Mouse (Mus musculus): ENCODE data around the gene Cmas.

Gene Cmas

GRCm38 (mm10) chr6:142752331-142753246 is 3.9 kb upstream of the Cmas start:
- peak; percentile 72 for DNase-seq (ENCODE audit: low spot score)

GRCm38 (mm10) chr6:142757334-142757965 is 964 bp downstream of the Cmas start:
- DNase-seq (ENCODE audit: low spot score) = peak; percentile 32

GRCm38 (mm10) chr6:142757976-142758375 is 1.5 kb downstream of the Cmas start:
- no peak for DNase-seq (ENCODE audit: low spot score)

- no peak for DNase-seq (ENCODE audit: low spot score)
Measured at GRCm38 (mm10) chr6:142758562-142758961, 2.1 kb downstream of the Cmas start.

- no peak for DNase-seq (ENCODE audit: low spot score)
Measured at GRCm38 (mm10) chr6:142759633-142760032, 3.1 kb downstream of the Cmas start.

- no peak for DNase-seq (ENCODE audit: low spot score)
Measured at GRCm38 (mm10) chr6:142764933-142765332, 8.4 kb downstream of the Cmas start.

GRCm38 (mm10) chr6:142767305-142767704 is 10.8 kb downstream of the Cmas start:
- DNase-seq (ENCODE audit: low spot score) = no peak

GRCm38 (mm10) chr6:142769896-142770295 is 13.4 kb downstream of the Cmas start:
- DNase-seq (ENCODE audit: low spot score) = no peak

- no peak for DNase-seq (ENCODE audit: low spot score)
Measured at GRCm38 (mm10) chr6:142771643-142772042, 15.2 kb downstream of the Cmas start.

GRCm38 (mm10) chr6:142773566-142773965 is 17.1 kb downstream of the Cmas start:
- DNase-seq (ENCODE audit: low spot score) = no peak

- DNase-seq (ENCODE audit: low spot score) = no peak
Measured at GRCm38 (mm10) chr6:142776935-142777334, 20.4 kb downstream of the Cmas start.

GRCm38 (mm10) chr6:142779045-142779811 is 22.7 kb downstream of the Cmas start:
- DNase-seq (ENCODE audit: low spot score) = peak; percentile 48

GRCm38 (mm10) chr6:142779812-142780573 is 23.5 kb downstream of the Cmas start:
- no peak for DNase-seq (ENCODE audit: low spot score)

- no peak for DNase-seq (ENCODE audit: low spot score)
Measured at GRCm38 (mm10) chr6:142780574-142781033, 24.1 kb downstream of the Cmas start.

- DNase-seq (ENCODE audit: low spot score) = no peak
Measured at GRCm38 (mm10) chr6:142781286-142781685, 24.8 kb downstream of the Cmas start.

GRCm38 (mm10) chr6:142785343-142785742 is 28.9 kb downstream of the Cmas start:
- peak; percentile 59 for DNase-seq (ENCODE audit: low spot score)

- no peak for DNase-seq (ENCODE audit: low spot score)
Measured at GRCm38 (mm10) chr6:142786106-142786505, 29.6 kb downstream of the Cmas start.

- DNase-seq (ENCODE audit: low spot score) = peak; percentile 25
Measured at GRCm38 (mm10) chr6:142788042-142788987, 31.8 kb downstream of the Cmas start.

GRCm38 (mm10) chr6:142789736-142790135 is 33.2 kb downstream of the Cmas start:
- no peak for DNase-seq (ENCODE audit: low spot score)

GRCm38 (mm10) chr6:142792241-142792968 is 35.9 kb downstream of the Cmas start:
- no peak for DNase-seq (ENCODE audit: low spot score)
